Mouse (Mus musculus) T-helper 2 cell (primary cell): Measurements from ENCODE around the gene Bricd5.

Experiments
- in situ Hi-C: fragments of 300-600 bp; cut with MboI, MseI; formaldehyde crosslinking; loops from one replicate; pipeline ENCODE4 v1.15.1; 2025; ENCODE audit warnings: high pct_unique_total_duplicates

Bricd5 gene

GRCm38 (mm10) chr17:24461580-24461979 lies 12.1 kb upstream of the Bricd5 start:
- in situ Hi-C loops: loop anchor here (25.0 kb wide), 1 partner anchor 1401 kb away; the partner anchor contains the start of genes Mcrip2 and Wdr90

GRCm38 (mm10) chr17:24462932-24463331 lies 10.8 kb upstream of the Bricd5 start:
- in situ Hi-C loops: loop anchor here (25.0 kb wide), 1 partner anchor 1399 kb away; the partner anchor contains the start of genes Mcrip2 and Wdr90

- in situ Hi-C loops: loop anchor here (25.0 kb wide), 1 partner anchor 1399 kb away; the partner anchor contains the start of genes Mcrip2 and Wdr90
These were observed 10.1 kb upstream of the Bricd5 start for GRCm38 (mm10) chr17:24463374-24464133.

GRCm38 (mm10) chr17:24468636-24469246 lies 4.9 kb upstream of the Bricd5 start:
- in situ Hi-C loops: loop anchor here (25.0 kb wide), 1 partner anchor 1394 kb away; the partner anchor contains the start of genes Mcrip2 and Wdr90

DNA sequence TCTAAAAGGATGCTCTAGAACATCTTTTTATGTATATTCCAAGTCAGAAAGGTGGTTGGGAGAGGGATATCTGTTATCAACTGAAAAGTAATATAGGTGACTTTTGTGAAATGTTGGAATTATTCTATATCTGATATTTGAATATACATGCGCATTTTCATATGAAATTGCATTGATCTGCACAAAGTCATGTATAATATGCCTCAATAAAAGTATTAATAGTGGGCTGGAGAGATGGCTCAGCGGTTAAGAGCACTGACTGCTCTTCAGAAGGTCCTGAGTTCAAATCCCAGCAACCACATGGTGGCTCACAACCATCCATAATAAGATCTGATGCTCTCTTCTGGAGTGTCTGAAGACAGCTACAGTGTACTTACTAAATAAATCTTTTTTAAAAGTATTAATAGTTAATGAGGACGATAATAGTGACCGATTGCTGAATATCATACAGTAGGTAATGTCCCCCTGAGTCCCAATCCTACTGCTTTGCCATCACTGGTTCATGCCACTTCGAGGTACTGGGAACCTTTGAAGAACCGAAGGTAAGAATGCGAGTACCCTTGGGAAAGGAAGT lies 4.3 kb upstream of the Bricd5 start:
- in situ Hi-C loops: loop anchor here (25.0 kb wide), 1 partner anchor 1393 kb away; the partner anchor contains the start of genes Mcrip2 and Wdr90

DNA sequence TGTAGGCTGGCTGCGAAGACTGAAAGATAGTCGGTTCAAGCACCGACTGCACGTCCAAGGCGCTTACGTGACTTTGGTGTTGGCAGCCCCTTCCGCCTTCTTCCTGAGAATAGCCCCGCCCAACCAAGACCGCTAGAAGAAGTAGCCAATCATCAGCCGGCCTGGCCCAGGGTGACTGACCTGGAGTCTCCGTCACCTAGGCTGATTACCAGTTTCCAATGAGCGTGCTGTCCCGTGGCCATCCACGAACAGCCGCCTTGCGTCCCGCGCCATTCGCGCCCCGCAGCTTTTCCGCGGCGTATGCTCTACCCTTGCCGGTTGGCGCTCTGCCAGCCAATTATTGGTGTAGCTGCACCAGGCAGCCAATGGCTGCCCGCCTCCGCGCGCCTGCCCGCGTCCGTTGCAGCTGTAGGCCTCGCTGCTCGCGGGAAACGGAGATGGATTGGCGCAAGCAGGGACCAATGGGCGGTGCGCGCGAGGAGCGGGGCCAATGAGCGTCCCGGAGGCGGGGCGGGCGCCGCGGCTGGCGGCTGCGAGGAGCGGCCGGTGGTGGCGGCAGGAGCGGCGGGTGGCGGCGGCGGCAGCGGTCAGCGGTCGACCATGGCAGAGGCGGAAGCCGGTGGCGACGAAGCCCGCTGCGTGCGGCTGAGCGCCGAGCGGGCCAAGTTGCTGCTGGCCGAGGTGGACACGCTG lies 3.6 kb upstream of the Bricd5 start, which contains the start of the genes E4f1 and Pgp:
E4f1 (minus strand) TSS at position 404 of the 693 bp plus-strand sequence.
Pgp (plus strand) TSS at position 483 of the 693 bp plus-strand sequence.
- in situ Hi-C loops: loop anchor here (25.0 kb wide), 1 partner anchor 1392 kb away; the partner anchor contains the start of genes Mcrip2 and Wdr90

DNA sequence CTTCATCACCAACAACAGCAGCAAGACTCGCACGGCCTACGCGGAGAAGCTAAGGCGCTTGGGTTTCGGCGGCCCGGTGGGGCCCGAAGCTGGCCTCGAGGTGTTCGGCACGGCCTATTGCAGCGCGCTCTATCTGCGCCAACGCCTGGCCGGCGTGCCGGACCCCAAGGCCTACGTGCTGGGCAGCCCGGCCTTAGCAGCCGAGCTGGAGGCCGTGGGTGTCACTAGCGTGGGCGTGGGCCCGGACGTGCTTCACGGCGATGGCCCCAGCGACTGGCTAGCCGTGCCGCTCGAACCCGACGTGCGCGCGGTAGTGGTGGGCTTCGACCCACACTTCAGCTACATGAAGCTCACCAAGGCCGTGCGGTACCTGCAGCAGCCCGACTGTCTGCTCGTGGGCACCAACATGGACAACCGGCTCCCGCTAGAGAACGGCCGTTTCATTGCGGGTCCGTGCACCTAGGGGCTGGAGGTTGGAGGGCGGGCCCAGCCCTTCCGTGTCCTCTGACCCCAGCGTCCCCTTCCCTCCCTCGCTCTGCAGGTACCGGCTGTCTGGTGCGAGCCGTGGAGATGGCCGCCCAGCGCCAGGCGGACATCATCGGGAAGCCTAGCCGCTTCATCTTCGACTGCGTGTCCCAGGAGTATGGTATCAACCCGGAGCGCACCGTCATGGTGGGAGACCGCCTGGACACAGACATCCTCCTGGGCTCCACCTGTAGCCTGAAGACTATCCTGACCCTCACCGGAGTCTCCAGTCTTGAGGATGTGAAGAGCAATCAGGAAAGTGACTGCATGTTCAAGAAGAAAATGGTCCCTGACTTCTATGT lies 2.8 kb upstream of the Bricd5 start:
- in situ Hi-C loops: loop anchor here (25.0 kb wide), 1 partner anchor 1391 kb away; the partner anchor contains the start of genes Mcrip2 and Wdr90

- in situ Hi-C loops: loop anchor here (25.0 kb wide), 1 partner anchor 1390 kb away; the partner anchor contains the start of genes Mcrip2 and Wdr90
These were observed 1.2 kb upstream of the Bricd5 start for GRCm38 (mm10) chr17:24472512-24472911.

- in situ Hi-C loops: loop anchor here (25.0 kb wide), 1 partner anchor 1388 kb away; the partner anchor contains the start of genes Mcrip2 and Wdr90
These were observed 873 bp downstream of the Bricd5 start for GRCm38 (mm10) chr17:24474557-24474956.

- in situ Hi-C loops: no loop called here
These were observed 1.9 kb downstream of the Bricd5 start for GRCm38 (mm10) chr17:24475586-24475985.

- in situ Hi-C loops: no loop called here
These were observed 2.5 kb downstream of the Bricd5 start for GRCm38 (mm10) chr17:24476022-24476776.

GRCm38 (mm10) chr17:24477053-24477984 lies 3.6 kb downstream of the Bricd5 start:
- in situ Hi-C loops: no loop called here

- in situ Hi-C loops: no loop called here
These were observed 4.4 kb downstream of the Bricd5 start for GRCm38 (mm10) chr17:24477985-24478600.

GRCm38 (mm10) chr17:24478663-24479380 lies 5.1 kb downstream of the Bricd5 start, which contains the start of gene Mlst8:
Mlst8 (minus strand) TSS chr17:24479078.
- in situ Hi-C loops: no loop called here

DNA sequence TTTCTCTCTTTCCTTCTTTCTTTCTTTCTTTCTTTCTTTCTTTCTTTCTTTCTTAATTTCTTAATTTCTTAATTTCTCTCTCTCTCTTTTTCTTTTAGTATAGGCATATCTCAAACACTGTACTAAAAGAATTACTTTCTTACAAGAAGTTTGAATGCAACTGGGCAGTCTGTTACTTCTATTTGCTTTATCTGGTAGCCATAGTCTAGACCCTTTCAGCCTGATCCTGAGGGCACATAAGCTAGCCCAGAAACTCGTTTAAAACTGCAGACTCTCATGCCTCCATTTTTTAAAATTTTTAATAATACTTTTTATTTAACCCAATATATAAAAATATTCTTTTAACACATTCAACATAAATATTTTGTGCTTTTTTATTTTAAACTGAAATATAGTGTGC lies 5.7 kb downstream of the Bricd5 start:
- in situ Hi-C loops: no loop called here

- in situ Hi-C loops: loop anchor here (5.0 kb wide), 1 partner anchor 42 kb away; no protein-coding TSS in a partner anchor
These were observed 6.6 kb downstream of the Bricd5 start for GRCm38 (mm10) chr17:24480201-24480826.
